Mouse (Mus musculus) lung, postnatal 4 days (tissue): ENCODE results near the gene Pan2.
"Not testable (repeated sequence)": the region's sequence is repeated elsewhere in the genome, so short reads cannot be mapped to it uniquely, and the experiment has no call there.

ENCODE experiments used
- DNase-seq, 2 experiments: peaks; one replicate each; pipeline ENCODE4 v3.0.0; 2021

Gene Pan2

GRCm38 (mm10) chr10:128303126-128304021, at the start of gene Pan2:
Pan2 (plus strand) TSS chr10:128303335.
- peak; percentile 100 for DNase-seq

GRCm38 (mm10) chr10:128253677-128254255, 49.4 kb upstream of the Pan2 start, which contains the start of gene Apon:
Apon (plus strand) TSS chr10:128254096.
- no peak for DNase-seq

DNA sequence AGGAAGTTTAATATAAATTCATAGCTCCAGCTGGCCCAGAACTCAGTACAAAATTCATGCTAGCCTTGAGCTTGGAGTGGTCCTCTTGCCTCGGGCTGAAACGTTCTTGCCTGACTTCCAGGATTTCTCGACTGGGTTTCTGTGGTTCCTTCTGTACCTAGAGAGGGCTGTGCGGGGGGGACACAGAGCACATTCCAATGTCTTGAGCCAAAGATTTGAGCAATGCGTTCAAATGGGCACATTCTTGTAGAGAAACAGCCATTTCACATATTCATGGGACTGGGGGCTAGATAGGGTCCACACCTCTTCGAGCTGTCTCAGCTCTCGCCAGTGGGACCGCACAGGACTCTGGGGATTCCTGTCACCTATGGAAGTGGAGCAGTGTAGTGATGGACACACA, 47.2 kb upstream of the Pan2 start:
- DNase-seq = no peak

DNA sequence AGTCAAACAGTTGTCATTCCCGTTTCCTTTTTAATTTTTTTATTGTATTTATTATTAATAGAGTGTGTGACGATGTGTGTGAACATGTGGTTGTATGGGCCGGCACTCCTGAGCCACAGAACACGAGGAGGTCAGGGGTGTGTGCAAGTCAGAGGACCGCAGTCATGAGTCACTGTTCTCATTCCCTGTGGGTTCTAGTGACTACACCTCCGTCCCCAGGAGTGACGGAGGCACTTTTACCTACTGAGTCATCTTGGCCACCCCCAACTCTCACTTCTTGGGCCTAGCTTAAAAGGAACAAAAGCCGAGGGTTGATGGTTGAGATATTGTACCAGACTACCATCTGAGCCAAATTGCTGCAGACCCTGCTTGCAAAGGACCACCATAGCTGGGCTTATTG, 46.8 kb upstream of the Pan2 start:
- DNase-seq = no peak

DNA sequence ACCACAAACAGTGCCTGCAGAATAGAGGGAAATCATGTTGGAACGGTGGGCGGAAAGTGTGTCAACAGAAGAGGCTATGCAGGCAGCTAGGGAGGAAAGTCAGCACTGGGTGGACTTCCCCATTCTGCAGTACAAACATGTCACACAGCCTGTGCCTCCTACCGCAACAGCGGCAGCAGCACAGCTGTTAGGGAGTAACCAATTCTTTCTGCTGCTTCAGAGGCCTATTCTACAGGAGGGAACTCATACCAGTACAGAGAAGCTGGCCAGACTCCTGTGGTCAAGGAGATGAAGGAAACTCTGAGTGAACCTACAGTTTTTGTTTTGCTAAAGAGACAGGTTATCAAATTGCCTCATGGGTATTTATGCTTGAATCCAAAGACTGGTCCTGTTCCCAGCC, 44.2 kb upstream of the Pan2 start:
- DNase-seq = peak in 1 of 2 experiments; percentile 31

DNA sequence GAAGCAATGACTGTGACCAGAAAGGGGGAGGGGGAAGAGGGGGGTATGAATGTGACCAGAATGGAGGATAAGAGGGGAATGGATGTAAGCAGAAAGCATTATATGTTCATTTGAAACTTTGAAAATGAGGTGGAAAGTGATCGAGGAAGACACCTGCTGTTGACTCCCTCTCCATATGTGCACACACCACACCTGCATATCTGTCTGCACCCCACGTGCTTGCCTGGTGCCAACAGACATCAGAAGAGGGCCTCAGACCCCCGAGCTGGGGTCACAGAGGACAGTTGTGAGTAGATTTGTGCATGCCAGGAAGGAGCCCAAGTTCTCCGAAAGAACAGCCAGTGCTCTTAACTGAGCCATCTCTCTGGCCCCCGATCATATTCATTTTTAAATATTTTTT, 43.2 kb upstream of the Pan2 start:
- DNase-seq = no peak

- not testable (repeated sequence) for DNase-seq
Observed at GRCm38 (mm10) chr10:128260376-128260775, 42.8 kb upstream of the Pan2 start.

DNA sequence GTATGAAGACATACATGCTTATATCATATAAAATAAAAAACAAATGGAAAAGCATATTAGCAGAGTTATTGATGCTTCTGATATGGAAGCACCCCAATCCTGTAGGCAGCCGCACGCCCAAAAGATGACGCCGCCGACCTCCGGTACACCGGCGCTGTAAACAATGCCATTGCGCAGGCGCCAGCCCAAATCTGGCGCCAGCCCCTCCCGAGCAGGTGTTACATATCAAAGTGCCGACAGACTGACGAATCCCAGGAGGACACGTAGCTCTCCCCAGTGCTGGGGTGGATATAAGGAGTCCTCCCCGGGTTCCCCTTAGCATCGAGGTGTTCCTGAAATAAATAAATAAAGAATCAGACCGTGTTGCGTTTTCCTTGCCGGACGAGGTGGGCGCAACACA, 40.8 kb upstream of the Pan2 start:
- DNase-seq = no peak

GRCm38 (mm10) chr10:128263393-128264310, 39.5 kb upstream of the Pan2 start:
- no peak for DNase-seq

- DNase-seq = no peak
Observed at GRCm38 (mm10) chr10:128268371-128268770, 34.8 kb upstream of the Pan2 start, which contains the start of gene Apof. Apof (plus strand) TSS chr10:128268671.

DNA sequence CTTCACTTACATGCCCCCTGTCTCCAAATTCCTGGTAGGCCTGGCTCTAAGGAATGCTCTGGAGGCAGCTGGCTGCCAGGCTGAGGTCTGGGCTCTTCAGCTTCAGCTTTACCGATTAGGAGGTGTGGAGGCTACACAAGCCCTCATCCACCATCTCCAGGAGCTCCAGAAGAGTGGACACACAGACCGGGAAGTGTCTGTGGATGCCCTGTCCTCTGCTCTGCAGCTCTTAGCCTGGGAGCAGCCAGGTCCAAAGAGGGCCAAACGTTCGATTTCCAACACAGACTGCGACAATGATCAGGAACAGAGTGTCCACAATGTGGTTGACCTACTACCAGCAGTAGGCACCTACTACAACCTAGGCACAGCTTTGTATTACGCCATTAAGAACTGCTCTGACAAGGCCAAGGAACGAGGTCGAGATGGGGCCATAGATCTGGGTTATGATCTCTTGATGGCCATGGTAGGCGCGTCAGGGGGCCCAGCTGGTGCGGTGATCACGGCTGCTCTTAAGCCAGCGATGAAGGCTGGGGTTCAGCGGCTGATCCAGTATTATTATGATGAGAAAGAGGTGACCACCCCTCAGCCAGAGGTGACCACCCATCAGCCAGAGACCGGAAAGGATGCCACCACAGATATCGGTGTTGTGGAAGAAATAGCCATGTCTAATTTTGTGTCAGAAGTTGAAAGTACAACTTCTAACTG, 33.8 kb upstream of the Pan2 start:
- no peak for DNase-seq

- peak; percentile 97 to 98 for DNase-seq
Observed at GRCm38 (mm10) chr10:128270287-128270841, 32.8 kb upstream of the Pan2 start, which contains the start of gene Stat2. Stat2 (plus strand) TSS chr10:128270559.

DNA sequence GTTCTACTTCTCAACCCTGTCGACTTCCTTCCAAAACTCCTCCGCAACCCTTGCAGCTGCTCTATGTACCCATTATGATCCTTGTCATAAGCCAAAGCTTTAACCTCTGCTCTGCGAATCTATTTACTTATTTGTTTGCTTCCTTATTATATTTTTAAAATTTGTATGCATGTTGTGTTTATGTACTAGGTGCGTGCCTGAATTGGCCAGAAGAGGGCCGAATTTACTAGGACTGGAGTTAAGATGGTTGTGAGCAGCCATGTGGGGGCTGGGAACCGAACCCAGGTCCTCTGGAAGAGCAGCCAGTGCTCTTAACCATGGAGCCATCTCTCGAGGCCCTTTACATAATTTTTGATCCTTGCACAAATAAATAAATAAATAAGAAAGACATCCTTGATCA, 32.3 kb upstream of the Pan2 start:
- DNase-seq = no peak

- no peak for DNase-seq
Observed at GRCm38 (mm10) chr10:128271883-128272282, 31.3 kb upstream of the Pan2 start.

- not testable (repeated sequence) for DNase-seq
Observed at GRCm38 (mm10) chr10:128272819-128273439, 30.2 kb upstream of the Pan2 start.

DNA sequence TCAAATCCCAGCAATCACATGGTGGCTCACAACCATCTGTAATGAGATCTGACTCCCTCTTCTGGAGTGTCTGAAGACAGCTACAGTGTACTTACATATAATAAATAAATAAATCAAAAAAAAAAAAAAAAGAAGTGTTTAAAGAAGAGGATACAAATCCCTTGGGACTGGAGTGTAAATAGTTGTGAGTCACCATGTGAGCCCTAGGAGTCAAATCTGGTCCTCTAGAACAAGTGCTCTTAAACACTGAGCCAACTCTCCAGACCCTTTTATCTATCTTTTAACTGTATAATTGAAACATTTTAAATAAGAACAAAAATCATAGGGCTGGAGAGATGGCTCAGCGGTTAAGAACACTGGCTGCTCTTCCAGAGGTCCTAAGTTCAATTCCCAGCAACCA, 27.8 kb upstream of the Pan2 start:
- DNase-seq = not testable (repeated sequence)

GRCm38 (mm10) chr10:128278158-128278557, 25.0 kb upstream of the Pan2 start:
- no peak for DNase-seq

DNA sequence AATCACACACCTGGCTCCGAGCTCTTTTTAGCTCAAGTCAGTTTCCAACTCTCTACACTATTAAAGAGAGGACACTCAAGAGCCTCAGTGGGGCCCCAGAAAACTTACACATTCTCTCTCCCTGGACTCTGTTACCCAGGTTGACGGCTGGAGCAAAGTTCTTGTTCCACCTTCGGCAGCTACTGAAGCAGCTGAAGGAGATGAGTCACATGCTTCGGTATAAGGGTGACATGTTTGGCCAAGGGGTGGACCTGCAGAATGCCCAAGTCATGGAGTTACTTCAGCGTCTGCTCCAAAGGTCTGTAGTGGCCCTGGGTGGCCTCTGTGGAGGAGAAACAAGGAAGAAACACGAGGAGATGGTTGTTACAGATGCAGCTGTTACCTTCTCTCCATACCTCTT, 22.2 kb upstream of the Pan2 start:
- DNase-seq = no peak

DNA sequence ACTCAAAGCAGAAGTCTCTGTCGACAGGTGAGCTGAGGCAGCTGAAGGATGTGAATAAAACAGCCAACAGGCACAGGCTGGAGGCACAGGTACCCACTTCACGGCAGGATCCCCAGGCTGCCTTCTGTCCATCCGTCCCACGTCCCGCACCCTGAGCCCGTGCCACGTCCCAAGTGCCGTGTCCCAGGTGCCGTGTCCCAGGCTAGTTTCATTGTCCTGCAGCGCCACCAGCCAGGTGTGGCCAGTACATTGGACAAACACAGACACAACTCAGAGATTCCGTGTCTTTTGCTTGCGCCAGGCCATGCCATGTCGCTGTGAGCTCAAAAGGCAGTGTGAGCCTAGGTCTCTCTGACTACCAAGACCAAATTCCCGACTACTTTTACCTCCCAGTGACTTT, 21.5 kb upstream of the Pan2 start:
- DNase-seq = no peak

DNA sequence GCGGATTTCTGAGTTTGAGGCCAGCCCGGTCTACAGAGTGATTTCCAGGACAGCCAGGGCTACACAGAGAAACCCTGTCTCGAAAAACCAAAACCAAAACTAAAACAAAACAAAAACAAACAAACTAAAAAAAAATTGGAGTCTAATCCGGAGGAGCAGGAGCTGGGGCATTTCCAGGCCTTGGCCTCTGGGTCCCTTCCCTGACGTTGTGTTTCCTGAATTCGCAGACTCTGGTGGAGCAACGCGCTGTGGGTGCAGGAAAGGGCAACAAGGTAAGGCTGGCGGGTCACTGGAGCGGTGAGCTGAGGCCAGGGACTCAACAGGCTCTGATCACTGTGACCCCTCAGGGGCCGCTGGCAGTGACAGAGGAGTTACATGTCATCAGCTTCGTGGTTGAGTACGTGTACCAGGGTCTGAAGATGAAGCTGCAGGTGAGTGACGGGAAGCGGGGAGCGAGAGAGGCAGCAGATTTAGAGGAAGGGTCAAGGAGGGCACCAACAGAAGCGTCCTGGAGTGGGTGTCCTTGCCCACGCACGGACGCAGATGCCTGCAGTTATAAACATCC, 20.2 kb upstream of the Pan2 start:
- DNase-seq = no peak
